Mouse (Mus musculus) lung, embryonic 14.5 days (tissue): ENCODE data around the gene Txndc9. TPM values are rescaled to one million over a fixed set of nuclear protein-coding genes. Genes with fewer than 3 reads are reported as not detected.

Source experiments
- ATAC-seq: fragments of 200-750 bp; cut with Nextera tagmentation; 2 replicates; pipeline ENCODE4 v1.8.0; 2017; ENCODE audit warnings: mild to moderate bottlenecking, moderate TSS enrichment, moderate library complexity; ENCODE audit not compliant: insufficient read depth
- DNase-seq: peaks from one replicate; pipeline ENCODE4 v3.0.0-alpha.2; 2015
- H3K27ac ChIP-seq: fragments of 300-500 bp; sonication (generic); 2 replicates; pipeline ENCODE4 v1.5.1; 2014; ENCODE audit warnings: low read depth, mild to moderate bottlenecking, moderate library complexity
- H3K27me3 ChIP-seq: fragments of 300-500 bp; sonication (generic); 2 replicates; pipeline ENCODE4 v1.6.1; 2014; ENCODE audit warnings: low read length, control low read depth; ENCODE audit not compliant: insufficient read depth
- H3K36me3 ChIP-seq: fragments of 300-500 bp; sonication (generic); 2 replicates; pipeline ENCODE4 v1.6.1; 2014; ENCODE audit warnings: control low read depth; ENCODE audit not compliant: insufficient read depth
- H3K4me1 ChIP-seq: fragments of 300-500 bp; sonication (generic); 2 replicates; pipeline ENCODE4 v1.6.1; 2014; ENCODE audit warnings: antibody characterized with exemption, control low read depth; ENCODE audit not compliant: insufficient read depth
- H3K4me2 ChIP-seq: fragments of 300-500 bp; sonication (generic); 2 replicates; pipeline ENCODE4 v1.6.1; 2014; ENCODE audit warnings: mild to moderate bottlenecking
- H3K4me3 ChIP-seq: fragments of 300-500 bp; sonication (generic); 2 replicates; pipeline ENCODE4 v1.5.1; 2014; ENCODE audit warnings: low read depth, low read length
- H3K9ac ChIP-seq: fragments of 300-500 bp; sonication (generic); 2 replicates; pipeline ENCODE4 v1.6.1; 2014
- H3K9me3 ChIP-seq: fragments of 300-500 bp; sonication (generic); 2 replicates; pipeline ENCODE4 v1.6.1; 2016; ENCODE audit warnings: low read depth, low read length, control low read depth
- CTCF ChIP-seq: IDR thresholded peaks from 2 replicates; pipeline ENCODE4 v1.5.1; 2016; ENCODE audit warnings: antibody characterized with exemption, low read depth
- whole genome bisulfite sequencing: fragments of 180-500 bp; shearing (Covaris S2); extraction: QIAGEN DNeasy Blood & Tissue Kit; methylation state at CpG from one replicate; pipeline ENCODE4 v1.1.7; 2014; 5-methylcytosine and 5-hydroxymethylcytosine counted together
- polyA plus RNA-seq: library from polyadenylated mRNA; unstranded; fragments of >200 nt; fragmentation: Nextera tagmentation; extraction: Ambion mirVana; gene quantifications from 2 replicates; pipeline ENCODE4 v1.2.1, GENCODE M21; 2014

Gene Txndc9
- polyA plus RNA-seq, result 127 and 153 TPM in 2 replicates

GRCm38 (mm10) chr1:37997867-37998266 lies at the start of gene Txndc9, which contains the start of gene Eif5b:
Gene Txndc9, minus strand, starts transcription at chr1:37997893.
Gene Eif5b, plus strand, starts transcription at chr1:37998010.
- Histone ChIP-seq H3K4me1 (peaks cover 5% of the 10 kb centered on the region), H3K27me3 (no peaks in the 10 kb centered on the region), H3K27ac (peak within 1 kb of the TSS; percentile 92), H3K4me2 (peak within 1 kb of the TSS; percentile 94), H3K9me3 (no peaks in the 10 kb centered on the region), H3K36me3 (peaks cover 24% of the 10 kb centered on the region), H3K4me3 (peak within 1 kb of the TSS; percentile 94), H3K9ac (peak within 1 kb of the TSS; percentile 92)
- DNase-seq, result peak; percentile 98
- under 1% methylated on average over 50 of the region's 50 CpGs for WGBS
- peak; percentile 94 for ATAC-seq
- peak; percentile 49 for TF ChIP-seq CTCF

GRCm38 (mm10) chr1:38038898-38039297 lies 41.2 kb upstream of the Txndc9 start:
- no peak for ATAC-seq
- Histone ChIP-seq H3K4me1 (no peaks in the 10 kb centered on the region), H3K36me3 (peaks cover 84% of the 10 kb centered on the region), H3K4me3 (no peak overlapping the region), H3K9me3 (no peaks in the 10 kb centered on the region), H3K27ac (no peak overlapping the region), H3K9ac (no peak overlapping the region), H3K4me2 (no peak overlapping the region), H3K27me3 (no peaks in the 10 kb centered on the region)
- no peak for TF ChIP-seq CTCF
- 95% methylated on average over 2 of the region's 2 CpGs for WGBS
- DNase-seq, result no peak

- Histone ChIP-seq H3K4me2 (no peak overlapping the region), H3K27ac (no peak overlapping the region), H3K4me1 (no peaks in the 10 kb centered on the region), H3K4me3 (no peak overlapping the region), H3K9me3 (no peaks in the 10 kb centered on the region), H3K27me3 (no peaks in the 10 kb centered on the region), H3K36me3 (peaks cover 90% of the 10 kb centered on the region), H3K9ac (no peak overlapping the region)
- TF ChIP-seq CTCF, result no peak
- 86% methylated on average over 5 of the region's 5 CpGs for WGBS
- ATAC-seq (no peak), DNase-seq (no peak)
Measured at GRCm38 (mm10) chr1:38037375-38037774, 39.7 kb upstream of the Txndc9 start.

GRCm38 (mm10) chr1:38035521-38035920 lies 37.8 kb upstream of the Txndc9 start:
- Histone ChIP-seq H3K9ac (no peak overlapping the region), H3K27me3 (no peaks in the 10 kb centered on the region), H3K4me3 (no peak overlapping the region), H3K36me3 (peaks cover 87% of the 10 kb centered on the region), H3K9me3 (no peaks in the 10 kb centered on the region), H3K27ac (no peak overlapping the region), H3K4me2 (no peak overlapping the region), H3K4me1 (no peaks in the 10 kb centered on the region)
- WGBS, result 91% methylated on average over 4 of the region's 4 CpGs
- TF ChIP-seq CTCF, result no peak
- no peak for DNase-seq
- no peak for ATAC-seq

GRCm38 (mm10) chr1:38031391-38031790 lies 33.7 kb upstream of the Txndc9 start:
- H3K4me2 ChIP-seq, result no peak overlapping the region
- no peak overlapping the region for H3K4me3 ChIP-seq
- ATAC-seq (no peak), DNase-seq (no peak)
- H3K9ac ChIP-seq, result no peak overlapping the region
- H3K9me3 ChIP-seq, result no peaks in the 10 kb centered on the region
- no peaks in the 10 kb centered on the region for H3K27me3 ChIP-seq
- H3K27ac ChIP-seq, result no peak overlapping the region
- no peak for TF ChIP-seq CTCF
- peaks cover 52% of the 10 kb centered on the region for H3K36me3 ChIP-seq
- 84% methylated on average over 5 of the region's 5 CpGs for WGBS
- no peaks in the 10 kb centered on the region for H3K4me1 ChIP-seq

GRCm38 (mm10) chr1:38027301-38027700 lies 29.6 kb upstream of the Txndc9 start:
- 94% methylated on average over 7 of the region's 7 CpGs for WGBS
- H3K9me3 ChIP-seq, result no peaks in the 10 kb centered on the region
- no peak overlapping the region for H3K9ac ChIP-seq
- TF ChIP-seq CTCF, result no peak
- H3K4me3 ChIP-seq, result no peak overlapping the region
- ATAC-seq (no peak), DNase-seq (no peak)
- H3K4me1 ChIP-seq, result no peaks in the 10 kb centered on the region
- H3K36me3 ChIP-seq, result peaks cover 46% of the 10 kb centered on the region
- H3K4me2 ChIP-seq, result no peak overlapping the region
- H3K27me3 ChIP-seq, result no peaks in the 10 kb centered on the region
- H3K27ac ChIP-seq, result no peak overlapping the region

GRCm38 (mm10) chr1:38014551-38015203 lies 17.0 kb upstream of the Txndc9 start:
- Histone ChIP-seq H3K27me3 (no peaks in the 10 kb centered on the region), H3K4me2 (no peak overlapping the region), H3K9ac (no peak overlapping the region), H3K4me1 (no peaks in the 10 kb centered on the region), H3K9me3 (no peaks in the 10 kb centered on the region), H3K4me3 (no peak overlapping the region), H3K27ac (no peak overlapping the region), H3K36me3 (peaks cover 21% of the 10 kb centered on the region)
- no peak for TF ChIP-seq CTCF
- DNase-seq (no peak), ATAC-seq (no peak)
- 93% methylated on average over 2 of the region's 2 CpGs for WGBS
